Mouse (Mus musculus): ENCODE data around the gene 1700001P01Rik.

GRCm38 (mm10) chr11:97811569-97812362 lies 36.0 kb upstream of the 1700001P01Rik start:
- TF ChIP-seq POLR2A (IDR thresholded peaks at IDR 0.05; ENCODE audit: low read depth, low read length) (no peak), CTCF (IDR thresholded peaks at IDR 0.05; ENCODE audit: extremely low read depth, insufficient read depth, insufficient read length, insufficient replicate concordance) (no peak)
